Mouse (Mus musculus): Measurements from ENCODE around the gene Brix1.

The Brix1 gene

GRCm38 (mm10) chr15:10460986-10461385 is 24.8 kb downstream of the Brix1 start:
- DNase-seq (ENCODE audit: low spot score in 2 of 2), result no peak

GRCm38 (mm10) chr15:10447102-10447501 is 38.6 kb downstream of the Brix1 start:
- no peak for DNase-seq (ENCODE audit: low spot score in 2 of 2)

DNA sequence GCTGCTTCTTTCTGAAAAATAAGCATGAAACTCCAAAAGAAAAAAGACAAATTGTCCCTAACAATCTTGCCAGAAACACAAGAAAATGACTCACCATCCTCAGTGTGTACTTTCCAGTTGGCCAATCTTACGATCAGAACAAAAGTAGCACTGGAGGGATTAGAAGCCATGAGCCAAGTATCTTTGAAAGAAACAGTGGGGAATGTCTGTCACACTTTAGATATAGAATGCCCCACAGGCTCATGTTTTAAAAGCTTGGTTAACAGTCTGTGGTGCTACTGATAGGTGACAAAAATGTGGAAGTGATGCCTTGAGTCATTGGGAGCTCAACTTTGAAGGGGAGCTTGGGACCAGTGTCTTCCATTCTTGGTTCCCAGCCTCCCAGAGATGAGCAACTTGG is 43.5 kb downstream of the Brix1 start:
- DNase-seq (ENCODE audit: low spot score in 2 of 2), result no peak

- DNase-seq (ENCODE audit: low spot score in 2 of 2), result no peak
Measured at GRCm38 (mm10) chr15:10441493-10441892, 44.3 kb downstream of the Brix1 start.

DNA sequence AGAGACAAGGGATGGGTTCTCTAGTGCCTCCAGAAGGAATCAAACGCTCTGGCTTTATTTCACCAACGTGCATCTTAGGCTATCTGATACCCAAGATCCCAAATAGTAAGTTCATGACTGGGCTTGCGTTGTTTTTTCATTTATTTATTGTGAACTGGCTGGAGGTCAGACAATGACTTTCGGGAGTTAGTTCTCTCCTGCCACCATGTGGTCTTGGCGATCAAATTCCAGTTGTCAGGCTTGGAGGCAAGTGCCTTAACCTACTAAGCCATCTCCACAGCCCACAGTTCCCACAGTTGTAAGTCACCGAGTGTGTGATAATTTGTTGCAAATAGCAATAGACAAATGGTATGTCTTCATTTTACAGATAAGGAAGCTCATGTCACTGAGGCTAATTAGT is 45.8 kb downstream of the Brix1 start:
- no peak for DNase-seq (ENCODE audit: low spot score in 2 of 2)

DNA sequence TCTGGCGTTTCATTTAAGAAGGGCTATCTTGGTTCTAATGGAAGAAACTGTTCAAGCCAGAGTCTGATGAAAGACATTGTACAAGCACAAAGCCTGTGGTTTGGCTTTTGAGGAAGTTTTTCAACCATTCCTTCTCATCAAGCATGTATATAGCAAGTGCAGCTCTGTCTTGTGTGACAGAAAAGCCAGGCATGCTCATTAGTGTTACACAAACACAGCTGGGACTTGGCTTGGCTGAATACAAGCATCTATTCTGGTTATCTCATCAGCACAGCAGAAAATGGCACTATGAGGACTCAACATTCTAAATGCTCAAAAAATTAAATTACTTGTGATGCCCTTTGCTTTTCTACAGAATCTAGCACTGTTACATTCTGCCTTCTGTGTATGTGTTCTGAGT is 48.9 kb downstream of the Brix1 start:
- no peak for DNase-seq (ENCODE audit: low spot score in 2 of 2)

GRCm38 (mm10) chr15:10426545-10427266 is 59.0 kb downstream of the Brix1 start:
- no peak for DNase-seq (ENCODE audit: low spot score in 2 of 2)

DNA sequence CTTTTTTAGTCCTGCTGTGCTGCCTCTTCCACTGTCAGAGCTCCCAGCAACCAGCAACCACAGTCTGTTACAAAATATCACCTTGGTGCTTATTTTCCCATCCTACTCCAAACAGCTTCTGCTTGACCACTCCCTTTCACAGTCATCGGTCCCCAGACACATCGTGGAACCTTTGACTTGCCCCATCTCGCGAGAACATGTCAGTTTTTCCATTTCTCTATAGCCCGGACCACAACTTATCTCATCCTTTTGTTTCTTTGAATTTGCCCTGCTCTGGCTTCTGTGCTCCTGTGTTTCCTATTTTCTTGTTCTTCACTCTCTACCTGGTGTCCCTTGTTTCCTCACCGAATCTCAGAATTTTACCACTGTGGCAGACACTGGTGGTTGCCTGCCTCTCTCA is 59.6 kb downstream of the Brix1 start:
- no peak for DNase-seq (ENCODE audit: low spot score in 2 of 2)

Measured in urinary bladder, postnatal 36 days (tissue).